In genomic region chr3:66262319-66262718, GRCm38 (mm10) we compare ENCODE assay signal across 9 mouse cellular contexts. TPM values are rescaled to one million over a fixed set of nuclear protein-coding genes. Genes with fewer than 3 reads are reported as not detected.
DNase-seq lines count a peak whose midpoint lies in the region; ATAC-seq and TF ChIP-seq lines count a peak whose summit lies in the region.
"Had no signal": no experiment of that assay in that cellular context is flagged by ENCODE, and none has a peak within 500 bp of the region (broad histone marks: within the 10 kb centered on the region; RNA-seq: fewer than 3 reads in every experiment).

No protein-coding gene starts in this region.

- no peak overlapping the region for H3K27ac ChIP-seq in gastrocnemius, adult 2 months
- H3K27ac ChIP-seq in midbrain, embryonic 13.5 days: no peak overlapping the region

- no peaks in the 10 kb centered on the region for H3K9me3 ChIP-seq in midbrain, embryonic 13.5 days
- H3K9me3 ChIP-seq: G1E had no signal

- peak; percentile 22 for DNase-seq in gastrocnemius, adult 2 months
- DNase-seq in gastrocnemius, postnatal 10 days: no peak
- peak; percentile 4 for DNase-seq in ovary, postnatal 14 days (ENCODE audit: low spot score)
- DNase-seq in ovary, postnatal 10 days (ENCODE audit: low spot score): no peak
- peak; percentile 20 to 45 for DNase-seq in heart, postnatal 14 days
- peak; percentile 0 for DNase-seq in retina, postnatal 7 days (ENCODE audit: low read depth, low spot score)
- DNase-seq in layer of hippocampus, adult 8-10 months (ENCODE audit: low spot score in 2 of 2): no peak

- H3K9ac ChIP-seq in midbrain, embryonic 13.5 days (replicated peaks): no peak overlapping the region

- no peaks in the 10 kb centered on the region for H3K36me3 ChIP-seq in midbrain, embryonic 13.5 days
- H3K36me3 ChIP-seq: G1E had no signal

- no peak overlapping the region for H3K4me3 ChIP-seq in gastrocnemius, adult 2 months
- H3K4me3 ChIP-seq in midbrain, embryonic 13.5 days (replicated peaks): no peak overlapping the region

- intact Hi-C loops in gastrocnemius, adult 2 months (cut with DNase I): no loop called here
- intact Hi-C loops in heart, postnatal 14 days (cut with DNase I): loop anchor here (2.0 kb wide), 1 partner anchor 258 kb away; no protein-coding TSS in a partner anchor

- H3K4me1 ChIP-seq in midbrain, embryonic 13.5 days (replicated peaks): no peaks in the 10 kb centered on the region

- TF ChIP-seq CTCF in gastrocnemius, adult 2 months (IDR thresholded peaks at IDR 0.05): peak; percentile 50

- no peak overlapping the region for H3K4me2 ChIP-seq in midbrain, embryonic 13.5 days (replicated peaks)

- no peak for ATAC-seq in midbrain, embryonic 13.5 days

- H3K27me3 ChIP-seq in midbrain, embryonic 13.5 days: no peaks in the 10 kb centered on the region

- WGBS in midbrain, embryonic 13.5 days: 33% methylated on average over 5 of the region's 5 CpGs

RNA-seq across cellular contexts. Expression of gene Veph1, which starts 34.3 kb away (rescaled TPM):
- not detected for total RNA-seq in gastrocnemius, adult 2 months (2021)
- total RNA-seq in gastrocnemius, postnatal 10 days (2021): under 1 TPM in 1 of 2 experiments, not detected in 1; 0.07 TPM
- total RNA-seq in heart, postnatal 14 days (2021): under 1 TPM; 0.12 TPM
- under 1 TPM in 2 of 4 experiments, not detected in 2; 0.16 to 0.24 TPM for total RNA-seq in layer of hippocampus, adult 8-10 months (2022)
- polyA plus RNA-seq in midbrain, embryonic 13.5 days (2015; fragmentation: Nextera tagmentation; extraction: Ambion mirVana): 8.3 and 10.0 TPM in 2 replicates
- polyA plus RNA-seq: G1E had no signal

RNA-seq across cellular contexts. Expression of gene Ptx3, which starts 42.6 kb away (rescaled TPM):
- 1 to 10 TPM; 3.0 to 4.2 TPM for total RNA-seq in gastrocnemius, adult 2 months (2021)
- 1 to 10 TPM; 7.7 to 9.3 TPM for total RNA-seq in gastrocnemius, postnatal 10 days (2021)
- 1 to 10 TPM; 1.9 to 2.2 TPM for total RNA-seq in heart, postnatal 14 days (2021)
- 1 to 10 TPM in 2 of 4 experiments, under 1 TPM in 2; 0.43 to 2.6 (median 1.0) TPM for total RNA-seq in layer of hippocampus, adult 8-10 months (2022)
- polyA plus RNA-seq in midbrain, embryonic 13.5 days (2015; fragmentation: Nextera tagmentation; extraction: Ambion mirVana): 12.3 and 14.1 TPM in 2 replicates
- polyA plus RNA-seq: G1E had no signal

Comparison
In these comparisons a context has a peak if more than half of its experiments do, and no peak if none do; other contexts are left out.
1. DNase-seq: peak in gastrocnemius, adult 2 months (single experiment), ovary, postnatal 14 days (single experiment), heart, postnatal 14 days (2 of 2) and retina, postnatal 7 days (single experiment); none in gastrocnemius, postnatal 10 days (single experiment), ovary, postnatal 10 days (single experiment) and layer of hippocampus, adult 8-10 months (0 of 2).